Mouse (Mus musculus) retina, adult 2 months (tissue): ENCODE results near the gene Mapk1ip1l.
"Not testable (repeated sequence)": the region's sequence is repeated elsewhere in the genome, so short reads cannot be mapped to it uniquely, and the experiment has no call there.

Experiments
- DNase-seq: peaks from one replicate; pipeline ENCODE4 v3.0.0-alpha.2; 2012; ENCODE audit warnings: low read depth, low spot score

Mapk1ip1l gene

DNA sequence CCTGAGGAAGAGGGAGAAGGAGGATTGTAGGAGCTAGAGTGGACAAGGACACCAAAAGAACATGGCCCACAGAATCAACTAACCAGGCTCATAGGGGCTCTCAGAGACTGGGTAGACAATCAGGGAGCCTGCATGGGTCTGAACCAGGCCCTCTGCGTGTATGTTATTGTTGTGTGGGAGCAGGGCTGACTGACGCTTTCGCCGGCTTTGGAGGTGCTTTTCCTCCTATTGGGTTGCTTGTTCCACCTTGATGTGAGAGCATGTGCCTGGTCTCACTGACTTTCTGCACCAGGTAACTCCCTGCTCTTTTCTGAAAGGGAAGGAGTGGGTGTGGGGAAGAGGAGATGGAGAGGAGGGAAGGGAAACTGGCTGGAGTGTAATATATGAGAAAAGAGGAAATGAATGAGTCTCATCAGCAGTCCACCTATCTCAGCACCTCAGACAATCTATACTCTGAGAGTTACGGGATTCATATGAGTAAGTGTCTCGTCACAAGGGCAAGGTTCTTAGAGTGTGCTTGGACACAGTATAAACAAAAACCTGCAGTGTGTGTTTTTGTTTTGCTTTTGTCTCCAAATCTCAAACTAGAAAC is 6.8 kb downstream of the Mapk1ip1l start:
- DNase-seq = no peak

GRCm38 (mm10) chr14:47305933-47306332 is 7.9 kb downstream of the Mapk1ip1l start:
- DNase-seq = no peak

- DNase-seq = no peak
These were observed 9.6 kb downstream of the Mapk1ip1l start for GRCm38 (mm10) chr14:47307669-47308068.

GRCm38 (mm10) chr14:47309061-47309460 is 11.0 kb downstream of the Mapk1ip1l start:
- no peak for DNase-seq

- DNase-seq = no peak
These were observed 12.5 kb downstream of the Mapk1ip1l start for GRCm38 (mm10) chr14:47310342-47311181.

DNA sequence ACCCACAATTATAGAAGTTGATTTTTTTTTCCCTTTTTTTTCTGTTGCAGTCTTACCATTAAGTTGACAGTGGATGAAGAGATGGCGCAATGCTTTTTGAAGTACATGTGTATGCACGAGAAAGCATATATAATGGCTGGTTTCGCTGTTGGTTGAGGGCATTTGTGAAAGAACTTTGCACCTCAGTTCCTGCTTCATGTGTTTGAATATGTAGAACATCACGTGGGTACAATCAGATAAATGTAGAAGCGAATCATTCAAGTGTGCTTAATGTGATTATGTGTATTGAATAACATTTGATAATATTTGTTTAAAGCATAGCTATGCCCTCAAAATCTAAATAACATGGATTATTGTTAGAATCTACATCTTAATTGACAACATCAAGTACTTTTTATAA is 21.3 kb downstream of the Mapk1ip1l start:
- no peak for DNase-seq

GRCm38 (mm10) chr14:47321581-47321980 is 23.5 kb downstream of the Mapk1ip1l start:
- DNase-seq = not testable (repeated sequence)

DNA sequence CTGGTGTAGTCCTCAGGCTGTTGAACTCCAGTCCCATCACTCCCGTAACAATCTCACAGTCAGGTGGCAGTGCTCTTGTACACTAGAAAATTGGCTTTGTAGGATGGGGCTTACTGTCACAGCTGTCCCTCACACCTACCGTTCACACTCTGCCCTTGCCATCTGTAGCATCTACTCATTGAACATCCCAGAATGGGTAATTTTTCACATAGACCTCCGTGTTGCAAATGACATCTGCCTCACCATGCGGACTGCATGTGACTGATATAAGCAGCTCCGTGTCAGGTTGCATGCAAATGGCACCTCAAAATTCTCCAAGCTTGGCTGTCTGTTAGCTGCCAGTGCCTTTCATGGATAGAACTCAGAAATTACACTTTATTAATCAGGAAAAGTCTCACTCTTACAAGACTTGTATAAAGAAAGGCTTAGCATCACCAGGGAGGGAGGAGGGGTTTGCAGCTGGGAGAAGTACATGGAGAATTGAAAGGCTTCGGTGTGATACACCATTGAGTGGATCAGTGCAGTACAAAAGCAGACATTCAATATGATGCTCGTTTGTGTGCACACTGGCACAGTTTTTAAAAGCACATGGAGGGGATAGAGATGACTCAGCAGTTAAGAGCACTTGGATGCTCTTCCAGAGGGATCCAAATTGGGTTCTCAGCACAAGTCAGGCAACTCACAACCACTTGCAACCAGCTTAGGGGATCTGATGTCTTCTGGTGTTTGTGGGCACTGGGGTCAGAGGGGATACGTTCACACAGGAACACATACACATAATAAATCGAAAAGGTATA is 28.1 kb downstream of the Mapk1ip1l start:
- DNase-seq = no peak

GRCm38 (mm10) chr14:47327347-47327746 is 29.3 kb downstream of the Mapk1ip1l start:
- DNase-seq = no peak

- DNase-seq = no peak
These were observed 33.9 kb downstream of the Mapk1ip1l start for GRCm38 (mm10) chr14:47331920-47332319.

DNA sequence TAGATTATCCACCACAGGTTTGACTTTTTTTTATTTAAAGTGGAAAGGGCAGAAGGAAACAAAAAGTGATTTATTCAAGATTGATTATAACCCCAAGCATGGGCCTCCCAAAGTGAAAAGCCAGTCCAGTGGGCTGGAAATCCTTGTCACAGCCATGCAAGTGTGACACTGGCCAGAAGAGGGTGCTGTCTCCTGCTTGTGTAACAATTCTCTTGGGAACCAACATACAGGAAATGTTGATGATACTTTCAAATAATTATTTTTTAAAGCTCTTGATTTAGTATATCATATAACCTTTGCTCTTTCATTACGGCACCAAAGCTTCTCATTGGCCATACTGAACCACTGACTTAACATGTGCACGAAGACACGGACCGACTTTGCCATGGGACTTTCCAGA is 36.8 kb downstream of the Mapk1ip1l start:
- DNase-seq = no peak

- no peak for DNase-seq
These were observed 37.2 kb downstream of the Mapk1ip1l start for GRCm38 (mm10) chr14:47335300-47335699.

DNA sequence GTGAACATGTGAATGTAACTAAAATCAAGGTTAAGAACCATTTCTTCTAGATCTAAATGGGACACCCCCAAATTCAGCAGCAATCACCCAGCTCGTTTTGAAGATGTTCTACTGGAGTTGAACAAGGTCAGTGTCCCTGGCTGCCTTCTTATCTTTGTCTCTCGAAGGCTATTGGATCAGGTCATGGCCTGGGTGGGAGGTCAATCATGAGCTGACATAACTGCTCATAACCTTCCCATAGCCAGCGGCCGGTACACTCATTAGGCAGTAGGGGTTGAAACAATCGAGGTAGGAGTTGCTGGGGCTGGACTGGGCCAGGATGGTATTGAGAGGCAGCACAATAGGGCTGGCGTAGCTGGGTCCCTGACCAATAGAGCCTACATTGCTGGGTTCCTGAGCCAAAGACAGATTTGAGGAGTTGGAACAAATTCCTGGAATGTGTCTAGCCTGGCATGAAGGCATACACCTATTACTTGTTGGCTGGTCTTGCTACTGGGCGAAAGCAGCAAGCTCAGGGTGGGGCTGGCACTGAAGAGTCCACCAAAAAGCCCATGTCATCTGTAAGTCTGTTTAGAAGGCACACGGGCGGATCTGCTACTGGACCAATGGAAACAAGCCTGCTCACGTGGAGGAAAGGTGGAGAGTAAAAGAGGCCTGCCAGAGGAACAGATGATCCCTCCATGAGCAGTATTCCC is 42.3 kb downstream of the Mapk1ip1l start:
- no peak for DNase-seq

DNA sequence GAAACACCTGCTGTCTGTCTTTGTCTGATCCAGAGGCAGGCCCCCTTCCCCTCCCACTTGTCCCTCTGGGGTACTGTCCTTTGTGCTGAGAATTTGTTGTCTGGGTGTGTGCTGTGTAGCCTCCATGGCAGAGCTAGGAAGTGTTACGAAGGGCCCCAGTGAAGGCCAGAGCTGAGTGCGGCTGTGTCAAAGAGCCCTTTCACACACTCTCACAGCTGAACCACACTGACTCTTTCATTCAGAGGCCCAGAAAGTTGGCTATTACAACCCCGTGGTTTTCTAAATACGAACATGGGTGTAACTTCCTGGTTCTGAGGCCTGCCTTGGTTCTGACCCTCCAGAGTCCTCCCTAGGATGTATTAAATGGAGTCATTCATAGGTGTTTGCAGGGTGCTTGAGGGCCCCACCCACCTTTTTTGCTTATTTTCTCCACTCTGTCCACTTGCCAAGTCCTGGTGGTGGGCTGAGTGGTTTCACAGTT is 43.8 kb downstream of the Mapk1ip1l start:
- DNase-seq = no peak

DNA sequence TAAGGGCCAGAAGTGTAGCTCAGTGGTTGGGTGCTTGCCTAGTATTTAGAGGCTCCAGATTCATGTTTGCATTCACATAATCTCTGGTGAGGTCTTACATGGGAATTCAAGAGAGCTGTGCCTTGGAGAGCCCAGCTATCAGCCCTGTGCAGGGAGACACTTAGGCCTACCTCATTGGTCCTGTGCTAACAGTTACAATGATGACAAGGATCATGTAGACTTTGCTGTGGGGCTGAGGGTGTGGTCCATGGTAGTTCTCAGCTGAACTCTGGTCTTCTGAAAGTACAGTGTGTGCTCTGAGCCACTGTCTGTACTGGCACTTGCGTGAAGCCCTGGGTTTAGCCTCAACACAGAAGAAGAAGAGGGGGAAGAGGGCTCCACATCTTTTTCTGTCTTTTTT is 48.6 kb downstream of the Mapk1ip1l start:
- DNase-seq = no peak

GRCm38 (mm10) chr14:47350974-47351373 is 52.9 kb downstream of the Mapk1ip1l start:
- no peak for DNase-seq

DNA sequence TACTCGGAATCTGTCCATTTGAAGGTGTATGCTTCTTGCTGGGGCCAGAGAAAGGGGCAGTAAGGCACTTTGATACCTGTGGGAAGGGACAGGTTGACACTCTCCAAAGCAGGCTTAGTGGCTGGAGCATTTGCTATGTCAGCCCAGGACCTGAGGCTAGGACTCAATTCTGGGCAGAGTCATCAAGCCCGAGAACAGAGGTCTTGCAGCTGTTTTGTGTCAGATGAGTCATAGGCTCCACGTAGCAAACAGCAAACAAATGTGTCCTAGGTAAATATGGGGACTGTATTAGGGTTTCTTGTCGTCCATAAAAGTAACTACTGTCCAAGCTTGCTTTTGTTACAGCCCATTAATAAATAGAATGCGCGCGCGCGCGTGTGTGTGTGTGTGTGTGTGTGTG is 54.2 kb downstream of the Mapk1ip1l start:
- DNase-seq = no peak

DNA sequence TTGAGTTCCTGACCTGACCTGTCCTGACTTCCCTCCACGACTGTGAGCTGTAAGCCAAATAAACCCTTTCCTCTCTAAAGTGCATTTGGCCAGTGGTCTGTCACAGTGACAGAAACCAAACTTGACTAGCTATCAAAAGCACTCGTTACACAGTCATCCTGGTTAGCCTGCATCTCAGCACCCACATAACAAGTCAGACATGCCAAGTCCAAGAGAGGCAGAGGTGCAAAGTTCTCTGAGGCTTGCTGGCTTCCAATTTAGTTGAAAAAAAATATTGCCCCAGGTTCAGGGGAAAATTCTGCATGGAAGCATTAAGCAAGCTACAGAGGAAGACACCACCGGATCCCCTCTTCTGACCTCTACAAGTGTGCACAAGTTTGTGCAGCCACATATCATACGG is 55.2 kb downstream of the Mapk1ip1l start:
- DNase-seq = no peak

DNA sequence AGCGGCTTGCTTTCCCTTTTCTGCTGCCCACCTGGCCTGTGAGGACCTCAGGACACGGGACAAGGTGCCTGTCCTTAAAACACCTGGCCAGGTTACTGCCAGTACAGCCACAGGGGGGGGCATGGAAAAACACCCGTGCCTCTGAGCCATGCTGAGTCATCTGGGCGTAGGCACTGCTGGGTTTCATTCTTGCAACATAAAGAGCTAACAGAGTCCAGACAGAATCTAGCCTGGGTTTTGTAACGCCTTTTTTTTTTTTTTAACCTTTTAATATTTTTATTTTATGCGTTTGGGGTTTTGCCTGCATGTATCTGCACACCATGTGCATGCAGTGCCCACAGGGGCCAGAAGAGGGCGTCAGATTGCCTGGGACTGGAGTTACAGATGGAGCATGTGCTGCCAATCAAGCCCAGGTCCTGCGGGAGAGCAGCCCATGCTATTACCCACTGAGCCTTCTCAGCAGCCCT is 56.1 kb downstream of the Mapk1ip1l start:
- DNase-seq = no peak

- no peak for DNase-seq
These were observed 56.9 kb downstream of the Mapk1ip1l start for GRCm38 (mm10) chr14:47354948-47355347.

GRCm38 (mm10) chr14:47356622-47357021 is 58.6 kb downstream of the Mapk1ip1l start:
- DNase-seq = no peak

- no peak for DNase-seq
These were observed 61.5 kb downstream of the Mapk1ip1l start for GRCm38 (mm10) chr14:47359610-47360009.
